Mouse (Mus musculus) megakaryocyte, embryonic 14.5 days (primary cell): Measurements from ENCODE around the gene Itpk1.
"Not testable (repeated sequence)": the region's sequence is repeated elsewhere in the genome, so short reads cannot be mapped to it uniquely, and the experiment has no call there.

Source experiments
- FLI1 ChIP-seq: IDR thresholded peaks from 2 replicates; pipeline ENCODE4 v1.6.1; 2012; ENCODE audit warnings: low read length, inconsistent platforms, mixed read lengths
- GATA1 ChIP-seq: IDR thresholded peaks from 3 replicates; pipeline ENCODE4 v1.6.1; 2012; ENCODE audit warnings: mixed read lengths, low read length, inconsistent platforms, borderline replicate concordance

DNA sequence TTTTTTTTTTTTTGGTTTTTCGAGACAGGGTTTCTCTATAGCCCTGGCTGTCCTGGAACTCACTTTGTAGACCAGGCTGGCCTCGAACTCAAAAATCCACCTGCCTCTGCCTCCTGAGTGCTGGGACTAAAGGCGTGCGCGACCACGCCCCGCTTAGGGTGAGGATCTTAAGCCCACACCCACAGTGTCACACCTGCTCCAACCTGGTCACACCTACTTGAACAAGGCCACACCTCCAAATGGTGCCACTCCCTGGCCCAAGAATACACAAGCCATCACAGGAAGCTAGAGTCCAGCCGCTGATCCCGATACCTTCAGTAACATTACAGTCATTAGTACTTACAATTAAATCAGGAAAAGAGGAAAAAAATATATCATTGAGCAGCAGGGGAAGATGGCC is 74.3 kb downstream of the Itpk1 start:
- not testable (repeated sequence) for TF ChIP-seq GATA1, FLI1
